Mouse (Mus musculus) limb, embryonic 14.5 days (tissue): ENCODE measurements around the gene Il4i1. TPM values are rescaled to one million over a fixed set of nuclear protein-coding genes. Genes with fewer than 3 reads are reported as not detected.

Experiments used
- ATAC-seq: fragments of 200-750 bp; cut with Nextera tagmentation; 2 replicates; pipeline ENCODE4 v1.8.0; 2017; ENCODE audit warnings: low read depth, moderate number of reproducible peaks, moderate TSS enrichment; ENCODE audit not compliant: low FRiP score
- DNase-seq: peaks from one replicate; pipeline ENCODE4 v3.0.0-alpha.2; 2015; ENCODE audit warnings: low spot score
- H3K27ac ChIP-seq: fragments of 300-500 bp; sonication (generic); replicated peaks from 2 replicates; pipeline ENCODE4 v1.5.1; 2014; ENCODE audit warnings: low read depth, mild to moderate bottlenecking, low read length, moderate library complexity, mixed read lengths
- H3K27me3 ChIP-seq: fragments of 300-500 bp; sonication (generic); 2 replicates; pipeline ENCODE4 v1.6.1; 2014; ENCODE audit warnings: low read length, mixed read lengths; ENCODE audit not compliant: control insufficient read depth, insufficient read depth
- H3K36me3 ChIP-seq: fragments of 300-500 bp; sonication (generic); 2 replicates; pipeline ENCODE4 v1.6.1; 2014; ENCODE audit warnings: mild to moderate bottlenecking, low read length, moderate library complexity, mixed read lengths; ENCODE audit not compliant: control insufficient read depth, insufficient read depth
- H3K4me1 ChIP-seq: fragments of 300-500 bp; sonication (generic); 2 replicates; pipeline ENCODE4 v1.6.1; 2014; ENCODE audit warnings: antibody characterized with exemption, low read length, mixed read lengths; ENCODE audit not compliant: control insufficient read depth, insufficient read depth
- H3K4me2 ChIP-seq: fragments of 300-500 bp; sonication (generic); replicated peaks from 2 replicates; pipeline ENCODE4 v1.6.1; 2014; ENCODE audit warnings: low read depth, mild to moderate bottlenecking, low read length, moderate library complexity; ENCODE audit not compliant: severe bottlenecking
- H3K4me3 ChIP-seq: fragments of 300-500 bp; sonication (generic); replicated peaks from 2 replicates; pipeline ENCODE4 v1.5.1; 2014; ENCODE audit warnings: low read length
- H3K9ac ChIP-seq: fragments of 300-500 bp; sonication (generic); 2 replicates; pipeline ENCODE4 v1.6.1; 2014; ENCODE audit warnings: mild to moderate bottlenecking, low read depth, low read length, moderate library complexity; ENCODE audit not compliant: severe bottlenecking
- H3K9me3 ChIP-seq: fragments of 300-500 bp; sonication (generic); 2 replicates; pipeline ENCODE4 v1.6.1; 2016; ENCODE audit warnings: low read length; ENCODE audit not compliant: control insufficient read depth
- POLR2A ChIP-seq: fragments of 200-500 bp; IDR thresholded peaks from 2 replicates; pipeline ENCODE4 v1.8.0; 2012; ENCODE audit warnings: inconsistent platforms, mild to moderate bottlenecking, moderate library complexity, borderline replicate concordance; ENCODE audit not compliant: insufficient read depth, insufficient read length; ENCODE audit errors: extremely low read depth
- WGBS: fragments of 180-500 bp; shearing (Covaris S2); extraction: QIAGEN DNeasy Blood & Tissue Kit; methylation state at CpG from one replicate; pipeline ENCODE4 v1.1.7; 2014; 5-methylcytosine and 5-hydroxymethylcytosine counted together
- microRNA counts: library from miRNA; unstranded; fragments of <30 nt; microRNA quantifications from one replicate; lab custom pipeline; 2016
- microRNA-seq: library from miRNA; unstranded; fragments of <30 nt; microRNA quantifications from one replicate; pipeline ENCODE4, GENCODE M21; 2016
- polyA plus RNA-seq, 2 experiments: library from polyadenylated mRNA; depleted of rRNA in 1 of 2; stranded (reverse) in 1 of 2; unstranded in 1 of 2; fragments of >200 nt; fragmentation: Nextera tagmentation in 1 of 2; extraction: Ambion mirVana in 1 of 2; gene quantifications; 2 replicates each; pipeline versions ENCODE4 v1.2.1 to v1.2.3; 2012 to 2014

Gene Il4i1
- polyA plus RNA-seq, 2 experiments = 1.0 to 1.6 TPM

GRCm38 (mm10) chr7:44883036-44883435 lies 66.8 kb downstream of the Il4i1 start:
- no peaks in the 10 kb centered on the region for H3K4me1 ChIP-seq
- no peak for DNase-seq
- H3K27me3 ChIP-seq = no peaks in the 10 kb centered on the region
- no peak for ATAC-seq
- H3K36me3 ChIP-seq = peaks cover 93% of the 10 kb centered on the region
- H3K27ac ChIP-seq = no peak overlapping the region
- no peak overlapping the region for H3K4me3 ChIP-seq
- H3K9ac ChIP-seq = no peak overlapping the region
- H3K4me2 ChIP-seq = no peak overlapping the region
- no peak for TF ChIP-seq POLR2A
- H3K9me3 ChIP-seq = no peaks in the 10 kb centered on the region
- 95% methylated on average over 3 of the region's 3 CpGs for WGBS

DNA sequence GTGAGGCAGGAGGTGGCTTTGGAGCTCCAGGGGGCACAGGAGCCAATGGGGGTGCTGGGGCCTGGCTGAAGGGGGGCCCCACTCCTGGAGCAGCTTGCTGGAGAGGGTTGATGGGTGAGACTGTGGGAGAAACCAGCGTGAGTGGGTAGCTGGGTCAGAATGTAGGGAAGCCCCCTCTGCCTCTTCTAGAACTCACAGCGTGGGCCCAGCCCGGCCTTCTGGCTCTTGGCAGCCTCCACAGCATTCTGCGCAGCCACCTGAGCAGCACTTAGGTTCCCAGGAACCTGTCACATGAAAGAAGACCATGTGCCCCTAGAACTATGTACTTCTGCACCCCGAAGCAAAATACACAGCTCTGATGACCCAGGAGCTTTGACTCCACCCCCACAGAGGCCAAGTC lies 68.5 kb downstream of the Il4i1 start:
- no peak for DNase-seq
- Histone ChIP-seq H3K36me3 (peaks cover 89% of the 10 kb centered on the region), H3K9ac (no peak overlapping the region), H3K4me2 (no peak overlapping the region), H3K27me3 (no peaks in the 10 kb centered on the region), H3K27ac (no peak overlapping the region), H3K9me3 (no peaks in the 10 kb centered on the region), H3K4me1 (no peaks in the 10 kb centered on the region), H3K4me3 (no peak overlapping the region)
- no peak for TF ChIP-seq POLR2A
- WGBS = 96% methylated on average over 5 of the region's 5 CpGs
- no peak for ATAC-seq

GRCm38 (mm10) chr7:44886964-44887363 lies 70.8 kb downstream of the Il4i1 start:
- no peak overlapping the region for H3K27ac ChIP-seq
- peaks cover 9% of the 10 kb centered on the region; the same call in 1 of the 2 replicates for H3K4me1 ChIP-seq
- 85% methylated on average over 7 of the region's 7 CpGs for WGBS
- H3K36me3 ChIP-seq = peaks cover 76% of the 10 kb centered on the region
- no peaks in the 10 kb centered on the region for H3K9me3 ChIP-seq
- H3K27me3 ChIP-seq = no peaks in the 10 kb centered on the region
- no peak overlapping the region for H3K4me3 ChIP-seq
- no peak for ATAC-seq
- no peak for TF ChIP-seq POLR2A
- H3K9ac ChIP-seq = no peak overlapping the region
- H3K4me2 ChIP-seq = no peak overlapping the region
- no peak for DNase-seq

DNA sequence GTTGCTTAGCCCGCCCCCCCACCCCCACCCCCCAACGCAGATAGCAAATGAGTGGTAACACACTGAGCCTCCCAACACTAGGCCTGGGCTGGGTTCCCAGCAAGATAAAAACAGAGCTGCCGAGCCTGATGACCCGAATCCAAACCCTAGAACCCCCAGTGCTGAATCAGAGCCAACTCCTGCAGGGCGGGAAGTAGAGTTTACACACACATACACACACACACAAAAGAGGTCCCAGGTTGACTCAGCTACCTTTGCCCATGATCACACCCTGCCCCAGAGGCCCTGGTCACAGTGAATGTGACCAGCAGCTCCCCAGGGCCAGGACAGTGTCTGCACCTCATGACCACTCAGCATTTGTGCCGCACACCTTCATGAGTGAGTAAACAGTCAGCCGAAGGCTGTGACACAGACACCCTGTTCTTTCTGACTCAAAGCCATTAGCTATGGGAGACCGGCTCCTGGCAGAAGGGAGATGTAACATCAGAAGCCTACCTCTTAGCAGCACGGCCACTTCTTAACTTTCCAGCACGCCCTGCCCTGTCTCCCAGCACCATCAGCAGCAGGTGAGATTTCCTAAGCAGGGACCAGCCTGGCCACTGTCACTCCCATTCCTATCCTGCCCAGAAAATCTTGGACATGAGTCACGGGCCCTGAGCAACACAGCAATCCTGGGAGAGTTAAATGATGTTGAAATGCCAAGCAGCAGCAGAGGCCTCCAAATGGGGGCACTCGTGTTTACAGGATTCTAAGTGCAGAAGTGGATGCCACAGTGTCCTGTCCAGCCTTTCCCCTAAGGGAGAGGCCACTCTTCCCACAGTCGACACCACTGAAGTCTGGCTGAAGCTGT lies 72.3 kb downstream of the Il4i1 start:
- H3K27ac ChIP-seq = no peak overlapping the region
- 88% methylated on average over 13 of the region's 13 CpGs for WGBS

DNA sequence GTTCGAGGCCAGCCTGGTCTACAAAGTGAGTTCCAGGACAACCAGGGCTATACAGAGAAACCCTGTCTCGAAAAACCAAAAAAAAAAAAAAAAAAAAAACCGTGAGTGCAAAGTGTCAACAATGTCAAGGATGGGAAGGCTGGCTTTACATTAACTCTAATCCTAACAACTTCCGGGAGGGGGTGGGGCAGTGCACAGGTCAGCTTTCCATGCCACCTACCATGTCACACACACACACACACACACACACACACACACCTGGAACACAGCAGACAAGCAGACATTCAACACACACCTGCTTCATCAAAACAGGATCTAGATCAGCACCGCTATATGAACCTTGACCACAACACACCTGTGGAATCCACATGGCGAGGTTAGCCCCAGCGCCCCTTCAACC lies 74.0 kb downstream of the Il4i1 start:
- 94% methylated on average over 6 of the region's 7 CpGs for WGBS
- no peak for ATAC-seq
- Histone ChIP-seq H3K27ac (no peak overlapping the region), H3K4me3 (no peak overlapping the region), H3K4me1 (peaks cover 18% of the 10 kb centered on the region), H3K36me3 (peaks cover 46% of the 10 kb centered on the region), H3K27me3 (no peaks in the 10 kb centered on the region), H3K9me3 (no peaks in the 10 kb centered on the region), H3K4me2 (no peak overlapping the region), H3K9ac (no peak overlapping the region)
- TF ChIP-seq POLR2A = no peak
- no peak for DNase-seq

More for the DNA sequence above, 72.3 kb downstream of the Il4i1 start:
- Histone ChIP-seq H3K4me3 (no peak overlapping the region), H3K27me3 (no peaks in the 10 kb centered on the region), H3K9ac (no peak overlapping the region), H3K9me3 (no peaks in the 10 kb centered on the region), H3K36me3 (peaks cover 60% of the 10 kb centered on the region), H3K4me2 (no peak overlapping the region), H3K4me1 (peaks cover 13% of the 10 kb centered on the region)
- TF ChIP-seq POLR2A = no peak
- no peak for DNase-seq
- ATAC-seq = no peak

MicroRNAs within 50 kb of the gene (microRNA counts, 519-probe panel; counts per million panel counts)
- not detected for microRNA mmu-miR-707 (lab: Ali Mortazavi, UCI)

Small RNA genes lying within 50 kb of the gene (microRNA-seq; reads per million reads assigned to microRNA genes)
- gene Mir707 = not detected

Other genes with a start within 250 kb of the Il4i1 start
- 1.4 and 1.5 TPM in 2 replicates for gene Napsa, start 244.0 kb upstream of the Il4i1 start, polyA plus RNA-seq (2012; rRNA removed)
- 2.2 and 2.3 TPM in 2 replicates for gene Napsa, start 244.0 kb upstream of the Il4i1 start, polyA plus RNA-seq (2014; fragmentation: Nextera tagmentation; extraction: Ambion mirVana)
- 2.7 and 3.8 TPM in 2 replicates for gene Kcnc3, start 225.7 kb upstream of the Il4i1 start, polyA plus RNA-seq (2012; rRNA removed)
- gene Kcnc3, start 225.7 kb upstream of the Il4i1 start, polyA plus RNA-seq (2014; fragmentation: Nextera tagmentation; extraction: Ambion mirVana) = 0.23 and 0.29 TPM in 2 replicates
- 1.7 and 2.5 TPM in 2 replicates for gene Myh14, start 145.5 kb upstream of the Il4i1 start, polyA plus RNA-seq (2012; rRNA removed)
- gene Myh14, start 145.5 kb upstream of the Il4i1 start, polyA plus RNA-seq (2014; fragmentation: Nextera tagmentation; extraction: Ambion mirVana) = 3.7 and 4.8 TPM in 2 replicates
- not detected in 2 replicates for gene Izumo2, start 107.6 kb upstream of the Il4i1 start, polyA plus RNA-seq (2012; rRNA removed)
- not detected in 2 replicates for gene Izumo2, start 107.6 kb upstream of the Il4i1 start, polyA plus RNA-seq (2014; fragmentation: Nextera tagmentation; extraction: Ambion mirVana)
- 39.9 and 44.6 TPM in 2 replicates for gene Vrk3, start 68.0 kb upstream of the Il4i1 start, polyA plus RNA-seq (2012; rRNA removed)
- 28.8 and 30.9 TPM in 2 replicates for gene Vrk3, start 68.0 kb upstream of the Il4i1 start, polyA plus RNA-seq (2014; fragmentation: Nextera tagmentation; extraction: Ambion mirVana)
- gene Zfp473, start 65.3 kb upstream of the Il4i1 start, polyA plus RNA-seq (2012; rRNA removed) = 1.1 and 1.6 TPM in 2 replicates
- gene Zfp473, start 65.3 kb upstream of the Il4i1 start, polyA plus RNA-seq (2014; fragmentation: Nextera tagmentation; extraction: Ambion mirVana) = 1.4 and 1.7 TPM in 2 replicates
- gene Nup62, start 299 bp upstream of the Il4i1 start, polyA plus RNA-seq (2012; rRNA removed) = 92.5 and 133 TPM in 2 replicates
- 53.0 and 53.9 TPM in 2 replicates for gene Nup62, start 299 bp upstream of the Il4i1 start, polyA plus RNA-seq (2014; fragmentation: Nextera tagmentation; extraction: Ambion mirVana)
- gene Atf5, start 271 bp downstream of the Il4i1 start, polyA plus RNA-seq (2012; rRNA removed) = 47.9 and 69.8 TPM in 2 replicates
- 3.1 and 3.7 TPM in 2 replicates for gene Atf5, start 271 bp downstream of the Il4i1 start, polyA plus RNA-seq (2014; fragmentation: Nextera tagmentation; extraction: Ambion mirVana)
- gene Akt1s1, start 32.6 kb downstream of the Il4i1 start, polyA plus RNA-seq (2012; rRNA removed) = 179 and 270 TPM in 2 replicates
- gene Akt1s1, start 32.6 kb downstream of the Il4i1 start, polyA plus RNA-seq (2014; fragmentation: Nextera tagmentation; extraction: Ambion mirVana) = 66.1 and 70.5 TPM in 2 replicates
- 86.0 and 103 TPM in 2 replicates for gene Tbc1d17, start 32.7 kb downstream of the Il4i1 start, polyA plus RNA-seq (2012; rRNA removed)
- 76.0 and 81.7 TPM in 2 replicates for gene Tbc1d17, start 32.7 kb downstream of the Il4i1 start, polyA plus RNA-seq (2014; fragmentation: Nextera tagmentation; extraction: Ambion mirVana)
- 28.7 and 32.0 TPM in 2 replicates for gene Pnkp, start 40.8 kb downstream of the Il4i1 start, polyA plus RNA-seq (2012; rRNA removed)
- 23.8 and 26.6 TPM in 2 replicates for gene Pnkp, start 40.8 kb downstream of the Il4i1 start, polyA plus RNA-seq (2014; fragmentation: Nextera tagmentation; extraction: Ambion mirVana)
- gene Ptov1, start 53.4 kb downstream of the Il4i1 start, polyA plus RNA-seq (2012; rRNA removed) = 751 and 1,065 TPM in 2 replicates
- gene Ptov1, start 53.4 kb downstream of the Il4i1 start, polyA plus RNA-seq (2014; fragmentation: Nextera tagmentation; extraction: Ambion mirVana) = 471 and 513 TPM in 2 replicates
- 142 and 181 TPM in 2 replicates for gene Med25, start 76.3 kb downstream of the Il4i1 start, polyA plus RNA-seq (2012; rRNA removed)
- gene Med25, start 76.3 kb downstream of the Il4i1 start, polyA plus RNA-seq (2014; fragmentation: Nextera tagmentation; extraction: Ambion mirVana) = 69.1 and 73.5 TPM in 2 replicates
- gene Fuz, start 79.7 kb downstream of the Il4i1 start, polyA plus RNA-seq (2012; rRNA removed) = 48.7 and 72.6 TPM in 2 replicates
- 21.7 and 25.0 TPM in 2 replicates for gene Fuz, start 79.7 kb downstream of the Il4i1 start, polyA plus RNA-seq (2014; fragmentation: Nextera tagmentation; extraction: Ambion mirVana)
- 113 and 141 TPM in 2 replicates for gene Ap2a1, start 113.1 kb downstream of the Il4i1 start, polyA plus RNA-seq (2012; rRNA removed)
- gene Ap2a1, start 113.1 kb downstream of the Il4i1 start, polyA plus RNA-seq (2014; fragmentation: Nextera tagmentation; extraction: Ambion mirVana) = 72.2 and 75.7 TPM in 2 replicates
- 0.05 TPM in 1 of 2 replicates, not detected in the other for gene Tsks, start 126.8 kb downstream of the Il4i1 start, polyA plus RNA-seq (2012; rRNA removed)
- 0.14 TPM in 1 of 2 replicates, not detected in the other for gene Tsks, start 126.8 kb downstream of the Il4i1 start, polyA plus RNA-seq (2014; fragmentation: Nextera tagmentation; extraction: Ambion mirVana)
- 78.9 and 115 TPM in 2 replicates for gene Cpt1c, start 158.5 kb downstream of the Il4i1 start, polyA plus RNA-seq (2012; rRNA removed)
- gene Cpt1c, start 158.5 kb downstream of the Il4i1 start, polyA plus RNA-seq (2014; fragmentation: Nextera tagmentation; extraction: Ambion mirVana) = 26.3 and 33.6 TPM in 2 replicates
- gene Prmt1, start 170.2 kb downstream of the Il4i1 start, polyA plus RNA-seq (2012; rRNA removed) = 607 and 720 TPM in 2 replicates
- 166 and 187 TPM in 2 replicates for gene Prmt1, start 170.2 kb downstream of the Il4i1 start, polyA plus RNA-seq (2014; fragmentation: Nextera tagmentation; extraction: Ambion mirVana)
- 142 and 168 TPM in 2 replicates for gene Irf3, start 181.3 kb downstream of the Il4i1 start, polyA plus RNA-seq (2012; rRNA removed)
- gene Irf3, start 181.3 kb downstream of the Il4i1 start, polyA plus RNA-seq (2014; fragmentation: Nextera tagmentation; extraction: Ambion mirVana) = 92.5 and 92.7 TPM in 2 replicates
- gene Bcl2l12, start 182.3 kb downstream of the Il4i1 start, polyA plus RNA-seq (2012; rRNA removed) = 81.3 and 104 TPM in 2 replicates
- 54.9 and 62.9 TPM in 2 replicates for gene Bcl2l12, start 182.3 kb downstream of the Il4i1 start, polyA plus RNA-seq (2014; fragmentation: Nextera tagmentation; extraction: Ambion mirVana)
- gene Scaf1, start 200.0 kb downstream of the Il4i1 start, polyA plus RNA-seq (2012; rRNA removed) = 114 and 135 TPM in 2 replicates
- 50.7 and 58.3 TPM in 2 replicates for gene Scaf1, start 200.0 kb downstream of the Il4i1 start, polyA plus RNA-seq (2014; fragmentation: Nextera tagmentation; extraction: Ambion mirVana)
- 53.8 and 60.9 TPM in 2 replicates for gene Rras, start 201.6 kb downstream of the Il4i1 start, polyA plus RNA-seq (2012; rRNA removed)
- gene Rras, start 201.6 kb downstream of the Il4i1 start, polyA plus RNA-seq (2014; fragmentation: Nextera tagmentation; extraction: Ambion mirVana) = 42.8 and 43.7 TPM in 2 replicates
- 25.2 and 26.8 TPM in 2 replicates for gene Prr12, start 236.5 kb downstream of the Il4i1 start, polyA plus RNA-seq (2012; rRNA removed)
- gene Prr12, start 236.5 kb downstream of the Il4i1 start, polyA plus RNA-seq (2014; fragmentation: Nextera tagmentation; extraction: Ambion mirVana) = 16.0 and 19.6 TPM in 2 replicates
- 82.7 and 86.8 TPM in 2 replicates for gene Nosip, start 246.0 kb downstream of the Il4i1 start, polyA plus RNA-seq (2012; rRNA removed)
- gene Nosip, start 246.0 kb downstream of the Il4i1 start, polyA plus RNA-seq (2014; fragmentation: Nextera tagmentation; extraction: Ambion mirVana) = 68.1 and 69.6 TPM in 2 replicates
- gene Prrg2, start 246.3 kb downstream of the Il4i1 start, polyA plus RNA-seq (2012; rRNA removed) = 50.4 and 54.1 TPM in 2 replicates
- 18.6 and 21.4 TPM in 2 replicates for gene Prrg2, start 246.3 kb downstream of the Il4i1 start, polyA plus RNA-seq (2014; fragmentation: Nextera tagmentation; extraction: Ambion mirVana)